Mouse (Mus musculus) heart, postnatal 14 days (tissue): Measurements from ENCODE around the gene Sema4c. TPM values are rescaled to one million over a fixed set of nuclear protein-coding genes. Genes with fewer than 3 reads are reported as not detected.

ENCODE experiments used
- DNase-seq, 2 experiments: peaks; one replicate each; pipeline ENCODE4 v3.0.0; 2021 to 2022
- intact Hi-C: fragments of 180-260 bp; cut with DNase I; formaldehyde crosslinking; loops from one replicate; pipeline ENCODE4 v1.15.1; 2025
- total RNA-seq, 2 experiments: library from RNA; stranded (reverse); gene quantifications; 2 replicates each; pipeline ENCODE4 v1.2.3; 2021

The Sema4c gene
- total RNA-seq, 2 experiments from 2014 or later = 19.4 to 20.0 TPM

GRCm38 (mm10) chr1:36580384-36581207 is 22.4 kb upstream of the Sema4c start:
- DNase-seq = peak; percentile 73 to 76
- intact Hi-C loops = no loop called here

DNA sequence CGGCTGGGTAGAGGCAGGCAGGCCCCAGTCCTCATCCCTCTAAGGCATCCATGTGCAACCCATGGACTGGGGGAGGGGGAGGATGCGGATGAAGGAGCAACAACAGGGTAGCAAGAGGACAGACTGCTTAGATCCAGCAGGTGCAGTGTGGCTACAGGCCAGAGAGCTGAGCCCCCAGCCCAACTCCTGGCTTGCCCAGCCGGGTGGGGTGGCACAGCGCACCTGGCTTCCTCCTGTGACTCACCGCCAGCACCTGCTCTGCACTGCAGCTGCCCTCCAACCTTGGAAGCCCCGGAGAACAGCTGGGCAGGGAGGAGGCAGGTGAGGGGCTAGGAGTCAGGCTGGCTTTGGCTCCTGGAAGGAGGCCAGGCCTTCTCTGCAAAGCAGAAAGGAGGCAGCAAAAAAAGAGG is 21.8 kb upstream of the Sema4c start:
- no peak for DNase-seq
- intact Hi-C loops = no loop called here

DNA sequence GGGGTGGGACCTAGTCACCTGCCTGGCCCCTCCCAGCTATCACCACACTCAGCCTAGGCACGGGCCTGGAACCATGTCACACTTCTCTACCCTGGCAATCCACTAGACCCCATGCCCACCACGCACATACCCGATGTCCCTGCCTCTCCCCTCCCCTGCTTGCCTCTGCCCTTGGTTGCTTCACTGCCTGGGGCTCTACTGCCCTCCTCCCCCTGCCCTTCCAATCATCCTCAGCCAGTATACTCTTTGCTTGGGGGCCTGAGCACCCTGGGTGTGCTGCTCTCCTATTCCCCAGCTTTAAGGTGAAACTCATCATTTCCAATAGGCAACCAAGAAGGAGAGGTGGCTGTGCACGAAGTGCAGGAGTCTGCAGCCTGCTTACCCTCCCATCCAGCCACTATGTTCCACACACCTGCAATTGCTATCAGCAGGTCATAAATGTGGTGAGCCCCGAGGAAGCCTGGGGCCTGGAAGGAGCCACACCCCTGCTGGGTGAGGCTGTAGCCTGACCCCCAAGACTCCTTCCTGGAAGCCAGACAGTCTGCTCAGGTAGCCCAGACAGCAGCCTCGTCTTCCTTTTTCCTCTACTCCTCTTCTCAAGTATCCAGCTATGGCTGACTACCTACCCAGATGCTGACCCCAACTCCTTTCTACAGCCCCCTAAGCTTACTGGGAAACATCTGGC is 19.0 kb upstream of the Sema4c start:
- intact Hi-C loops = no loop called here
- DNase-seq = no peak

- no peak for DNase-seq
- intact Hi-C loops = no loop called here
Observed at GRCm38 (mm10) chr1:36575347-36575746, 17.2 kb upstream of the Sema4c start.

DNA sequence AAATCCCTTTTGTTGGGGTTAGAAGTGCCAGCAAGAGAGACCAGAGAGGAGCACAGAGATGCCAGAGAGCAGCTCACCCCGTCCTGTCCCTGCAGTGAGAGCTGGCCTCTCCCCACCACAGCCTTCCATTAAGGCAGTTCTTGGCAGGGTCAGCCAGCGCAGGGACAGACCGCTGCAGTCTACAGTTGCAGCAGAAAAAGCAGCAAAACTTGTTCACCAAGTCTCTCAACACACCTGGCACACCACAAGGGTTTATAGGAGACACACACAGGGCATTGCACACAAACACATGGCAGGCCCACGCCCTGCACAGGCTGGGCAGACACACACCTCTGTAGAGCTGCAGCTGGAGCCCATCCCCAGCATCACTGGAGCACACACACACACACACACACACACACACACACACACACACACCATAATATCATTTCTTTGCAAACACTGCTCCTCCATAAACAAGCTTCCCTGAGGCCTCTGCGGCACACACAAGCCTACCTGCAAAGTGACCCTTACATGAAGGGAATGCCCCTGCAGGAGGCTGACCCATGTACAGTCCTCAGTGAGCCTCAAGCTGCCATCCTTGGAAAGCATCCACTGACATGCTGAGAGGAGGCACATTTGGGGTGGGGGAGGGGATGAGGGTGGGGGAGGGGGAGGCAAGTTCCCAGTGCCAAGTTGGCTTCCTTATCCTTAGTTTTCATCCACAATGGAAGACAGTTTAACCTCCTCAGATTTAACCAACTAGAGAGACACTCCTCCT is 16.2 kb upstream of the Sema4c start:
- no peak for DNase-seq
- intact Hi-C loops = no loop called here

- DNase-seq = peak in 1 of 2 experiments; percentile 21
- intact Hi-C loops = no loop called here
Observed at GRCm38 (mm10) chr1:36573524-36573923, 15.4 kb upstream of the Sema4c start.

DNA sequence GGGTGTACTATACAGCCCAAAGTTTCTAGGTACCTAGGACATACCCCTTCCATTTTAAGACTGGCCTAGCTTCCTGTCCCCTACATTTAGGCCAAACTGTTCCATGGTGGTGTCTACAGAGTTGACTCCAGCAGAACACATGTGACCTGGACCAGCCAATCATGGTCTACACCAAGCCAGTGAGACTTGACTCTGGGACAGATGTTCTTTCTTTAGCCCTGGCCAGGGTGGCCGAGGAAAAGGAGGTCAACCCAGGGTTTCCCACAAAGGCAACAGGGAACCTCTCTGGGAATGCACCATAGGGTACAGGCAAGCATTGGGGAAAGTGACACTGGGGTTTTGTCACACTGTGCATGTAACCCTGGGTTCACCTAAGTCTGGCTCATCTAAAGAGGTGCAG is 14.6 kb upstream of the Sema4c start:
- intact Hi-C loops = no loop called here

GRCm38 (mm10) chr1:36572140-36572700 is 14.1 kb upstream of the Sema4c start:
- intact Hi-C loops = no loop called here
- no peak for DNase-seq

More for the DNA sequence above, 14.6 kb upstream of the Sema4c start:
- peak in 1 of 2 experiments; percentile 51 for DNase-seq

GRCm38 (mm10) chr1:36571627-36572026 is 13.5 kb upstream of the Sema4c start:
- peak; percentile 54 to 56 for DNase-seq
- intact Hi-C loops = no loop called here

- no peak for DNase-seq
- intact Hi-C loops = no loop called here
Observed at GRCm38 (mm10) chr1:36570320-36570719, 12.2 kb upstream of the Sema4c start.

- DNase-seq = peak in 1 of 2 experiments; percentile 31
- intact Hi-C loops = no loop called here
Observed at GRCm38 (mm10) chr1:36569694-36570276, 11.6 kb upstream of the Sema4c start.

GRCm38 (mm10) chr1:36568776-36569175 is 10.6 kb upstream of the Sema4c start:
- peak in 1 of 2 experiments; percentile 22 for DNase-seq
- intact Hi-C loops = no loop called here

DNA sequence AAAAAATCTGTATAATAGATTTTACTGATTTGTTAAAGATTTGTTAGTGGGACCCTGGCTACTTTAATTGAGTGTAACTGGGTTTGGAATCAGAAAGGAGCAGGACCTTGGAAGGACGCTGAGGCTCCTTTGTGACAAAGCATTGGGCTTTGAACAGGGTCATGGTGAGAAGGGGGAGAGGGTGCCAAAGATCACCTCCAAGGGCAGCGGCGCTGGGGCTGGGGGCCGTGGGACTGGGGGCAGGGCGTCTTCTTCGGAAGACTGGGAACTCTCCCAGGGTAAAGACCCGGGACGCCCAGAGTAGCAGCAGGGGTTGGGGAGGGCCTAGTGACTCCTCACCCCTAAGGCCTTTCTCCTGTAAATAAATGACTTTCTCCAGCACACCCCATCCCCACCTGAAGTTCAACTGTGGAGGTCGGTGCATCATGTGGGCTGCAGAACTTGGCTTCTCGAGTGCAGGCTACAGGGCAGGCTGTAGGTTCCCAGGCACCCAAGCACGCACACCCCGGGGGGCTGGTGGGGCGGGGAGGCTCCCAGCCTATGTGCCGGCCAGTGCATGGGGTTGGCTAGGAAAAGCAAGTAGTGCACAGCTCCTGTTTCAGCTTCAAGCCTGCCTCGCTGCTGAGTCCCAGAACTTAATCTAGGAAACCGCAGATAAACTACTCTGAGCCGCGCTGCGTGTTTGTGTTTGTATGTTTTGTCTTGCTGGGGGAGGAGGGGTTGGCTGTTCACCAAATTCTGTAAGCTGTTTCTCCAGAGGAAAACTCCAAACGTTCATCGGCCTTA is 9.9 kb upstream of the Sema4c start:
- intact Hi-C loops = no loop called here
- DNase-seq = peak in 1 of 2 experiments; percentile 25

GRCm38 (mm10) chr1:36566425-36566824 is 8.3 kb upstream of the Sema4c start:
- intact Hi-C loops = no loop called here
- DNase-seq = no peak

DNA sequence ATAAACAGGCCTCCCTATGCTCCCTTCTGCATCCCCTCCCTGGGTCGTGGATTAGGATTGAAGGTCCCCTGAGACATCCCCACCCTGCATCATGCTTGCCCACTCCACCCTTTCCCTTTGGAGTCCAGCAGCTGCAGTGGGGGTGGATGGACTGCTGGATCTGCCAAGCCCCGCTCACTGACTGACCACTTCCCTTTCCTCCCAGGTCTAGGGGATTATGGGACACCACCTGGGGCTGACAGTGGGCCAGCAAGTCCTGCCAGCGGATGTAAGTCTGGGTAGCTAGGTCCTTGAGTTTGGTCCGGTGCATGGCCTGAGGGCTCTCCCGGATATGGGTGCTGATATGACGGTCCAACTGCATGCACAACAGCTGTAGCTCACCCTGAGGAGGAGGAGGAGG is 6.0 kb upstream of the Sema4c start:
- intact Hi-C loops = no loop called here
- DNase-seq = peak; percentile 59

- intact Hi-C loops = no loop called here
- DNase-seq = no peak
Observed at GRCm38 (mm10) chr1:36563632-36564031, 5.5 kb upstream of the Sema4c start.

GRCm38 (mm10) chr1:36563197-36563596 is 5.0 kb upstream of the Sema4c start:
- intact Hi-C loops = no loop called here
- peak in 1 of 2 experiments; percentile 32 for DNase-seq

DNA sequence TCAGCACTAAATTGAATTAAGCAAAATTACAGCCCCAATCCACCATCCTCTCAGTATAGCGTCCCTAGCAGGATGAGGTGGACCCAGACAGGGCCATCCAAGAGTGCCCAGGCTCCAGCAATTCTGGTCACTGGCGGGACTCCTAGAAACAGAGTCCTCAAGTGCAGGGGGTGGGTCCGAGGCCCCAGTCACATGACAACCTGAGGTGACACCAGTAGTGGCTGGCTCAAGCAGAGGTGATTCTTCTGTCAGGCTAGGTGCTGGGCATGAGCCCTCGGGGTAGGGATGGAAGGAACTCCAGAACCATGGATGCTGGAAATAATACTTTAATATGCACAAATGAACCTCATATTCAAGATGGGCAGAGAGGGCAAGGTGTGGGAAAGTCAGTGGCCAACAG is 4.2 kb upstream of the Sema4c start:
- intact Hi-C loops = no loop called here

GRCm38 (mm10) chr1:36560903-36561302 is 2.8 kb upstream of the Sema4c start:
- intact Hi-C loops = no loop called here
- DNase-seq = peak in 1 of 2 experiments; percentile 34

More for the DNA sequence above, 4.2 kb upstream of the Sema4c start:
- DNase-seq = no peak
